Mouse (Mus musculus): ENCODE measurements around the gene Adipoq.

- TF ChIP-seq CTCF (IDR thresholded peaks at IDR 0.05; ENCODE audit: low read depth, low read length), result no peak
- no peak for TF ChIP-seq POLR2A (IDR thresholded peaks at IDR 0.05; ENCODE audit: borderline replicate concordance, low read depth, low read length)
Measured at GRCm38 (mm10) chr16:23186418-23186817, 40.1 kb downstream of the Adipoq start.
